Mouse (Mus musculus) ES-Bruce4 (cell line): ENCODE measurements around the gene Mgst2. TPM values are rescaled to one million over a fixed set of nuclear protein-coding genes. Genes with fewer than 3 reads are reported as not detected.

ENCODE experiments used
- H3K27ac ChIP-seq: 2 replicates; pipeline ENCODE4 v1.5.1; 2012; ENCODE audit warnings: low read length, inconsistent platforms; ENCODE audit not compliant: insufficient read depth
- H3K27me3 ChIP-seq: 2 replicates; pipeline ENCODE4 v1.6.1; 2012; ENCODE audit warnings: mild to moderate bottlenecking, low read length, inconsistent platforms; ENCODE audit not compliant: control insufficient read depth, poor library complexity, insufficient read depth, severe bottlenecking
- H3K36me3 ChIP-seq: 2 replicates; pipeline ENCODE4 v1.6.1; 2012; ENCODE audit warnings: inconsistent platforms, mild to moderate bottlenecking, low read length, moderate library complexity; ENCODE audit not compliant: control insufficient read depth, poor library complexity, insufficient read depth, severe bottlenecking
- H3K4me1 ChIP-seq: one replicate; pipeline ENCODE4 v1.8.1; 2011; ENCODE audit warnings: low read length; ENCODE audit not compliant: control insufficient read depth, insufficient read depth
- H3K4me3 ChIP-seq: 2 replicates; pipeline ENCODE4 v1.5.1; 2011; ENCODE audit warnings: low read depth, mild to moderate bottlenecking, low read length
- H3K9ac ChIP-seq: 2 replicates; pipeline ENCODE4 v1.6.1; 2012; ENCODE audit warnings: low read depth, mild to moderate bottlenecking, inconsistent platforms; ENCODE audit not compliant: poor library complexity, severe bottlenecking
- H3K9me3 ChIP-seq: replicated peaks from 2 replicates; pipeline ENCODE4 v1.6.1; 2012; ENCODE audit warnings: mild to moderate bottlenecking, low read length, inconsistent platforms; ENCODE audit not compliant: control insufficient read depth, poor library complexity, insufficient read depth, severe bottlenecking
- CTCF ChIP-seq: IDR thresholded peaks from one replicate; pipeline ENCODE4 v1.8.1; 2011; ENCODE audit warnings: low read depth, low read length
- EP300 ChIP-seq: IDR thresholded peaks from 2 replicates; pipeline ENCODE4 v1.6.1; 2011; ENCODE audit warnings: low read depth, low read length; ENCODE audit not compliant: insufficient read depth
- POLR2A ChIP-seq: IDR thresholded peaks from one replicate; pipeline ENCODE4 v1.8.1; 2011; ENCODE audit warnings: low read length; ENCODE audit not compliant: insufficient read depth
- polyA plus RNA-seq: library from polyadenylated mRNA; stranded (reverse); fragments of >200 nt; gene quantifications from 2 replicates; pipeline ENCODE4 v1.2.4, GENCODE M21; 2011; ENCODE audit warnings: low read depth; ENCODE audit not compliant: missing spikeins, insufficient read depth, insufficient read length

Gene Mgst2
- polyA plus RNA-seq, 1 experiment = 1.3 TPM

DNA sequence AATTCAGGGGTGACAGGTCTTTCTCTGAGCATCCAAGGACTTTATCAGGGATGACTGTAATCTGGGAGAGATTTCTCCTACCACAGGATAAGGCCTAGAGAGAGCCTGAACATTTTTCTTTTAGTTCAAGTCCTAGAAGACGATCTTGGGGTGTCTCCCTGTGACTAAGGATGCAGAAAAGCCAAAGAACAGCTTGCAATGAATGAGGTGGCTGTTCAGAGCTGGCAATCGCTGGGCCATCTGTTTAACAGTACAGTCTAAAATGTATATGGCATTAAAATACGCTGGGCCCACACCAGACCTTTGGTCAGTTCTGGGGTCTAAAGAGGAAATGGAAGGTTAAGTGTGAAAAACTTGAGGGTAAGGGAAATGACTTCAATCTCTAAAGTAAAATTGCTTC, 67.3 kb downstream of the Mgst2 start:
- H3K9ac ChIP-seq = no peak overlapping the region
- H3K36me3 ChIP-seq = no peaks in the 10 kb centered on the region
- no peak overlapping the region for H3K4me3 ChIP-seq
- no peaks in the 10 kb centered on the region for H3K4me1 ChIP-seq
- no peaks in the 10 kb centered on the region for H3K27me3 ChIP-seq
- H3K9me3 ChIP-seq = no peaks in the 10 kb centered on the region
- H3K27ac ChIP-seq = no peak overlapping the region
- TF ChIP-seq EP300 = no peak
- no peak for TF ChIP-seq POLR2A
- no peak for TF ChIP-seq CTCF

DNA sequence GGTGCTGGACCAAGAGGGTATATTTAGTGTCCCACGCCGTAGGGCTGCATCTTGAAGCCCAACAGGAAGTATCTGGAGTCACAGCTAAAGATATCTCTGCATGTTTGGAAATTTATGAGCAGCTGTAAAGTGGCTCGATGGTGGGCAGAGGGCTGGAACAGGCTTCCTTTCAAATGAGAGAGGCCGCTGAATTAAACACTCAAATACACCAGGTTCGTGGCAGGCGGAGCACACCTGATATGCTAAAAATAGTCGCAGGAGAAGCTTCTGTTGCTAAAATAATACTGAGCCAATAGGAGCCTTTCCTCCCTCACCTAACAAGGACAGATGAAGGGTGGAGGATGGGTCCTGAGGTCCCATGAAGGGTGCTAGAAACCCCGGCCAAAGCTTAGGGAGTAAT, 67.8 kb downstream of the Mgst2 start:
- TF ChIP-seq POLR2A = no peak
- no peak for TF ChIP-seq CTCF
- no peak for TF ChIP-seq EP300
- Histone ChIP-seq H3K4me3 (no peak overlapping the region), H3K36me3 (no peaks in the 10 kb centered on the region), H3K9me3 (no peaks in the 10 kb centered on the region), H3K27ac (no peak overlapping the region), H3K9ac (no peak overlapping the region), H3K4me1 (no peaks in the 10 kb centered on the region), H3K27me3 (no peaks in the 10 kb centered on the region)

DNA sequence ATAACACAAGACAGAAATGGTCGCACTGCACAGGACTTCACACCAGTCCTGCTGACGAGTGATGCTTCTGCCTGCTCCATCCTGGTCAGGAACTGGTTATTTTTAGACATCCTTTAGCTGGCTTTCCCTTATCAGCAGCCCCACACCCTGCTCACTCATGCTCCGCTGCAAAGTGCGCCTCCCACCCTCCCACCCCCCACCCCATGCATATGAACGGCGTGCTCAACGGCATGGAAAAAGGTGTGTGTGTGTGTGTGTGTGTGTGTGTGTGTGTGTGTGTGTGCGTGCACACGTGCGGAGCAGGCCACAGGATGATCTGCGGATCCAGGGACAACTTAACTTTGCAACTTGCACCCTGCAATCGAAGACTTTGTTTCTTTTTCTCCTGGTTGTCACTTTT, 68.3 kb downstream of the Mgst2 start:
- no peak overlapping the region for H3K9ac ChIP-seq
- no peaks in the 10 kb centered on the region for H3K36me3 ChIP-seq
- H3K27me3 ChIP-seq = no peaks in the 10 kb centered on the region
- H3K27ac ChIP-seq = no peak overlapping the region
- no peak overlapping the region for H3K4me3 ChIP-seq
- H3K9me3 ChIP-seq = no peaks in the 10 kb centered on the region
- TF ChIP-seq CTCF (no peak), POLR2A (no peak), EP300 (no peak)
- H3K4me1 ChIP-seq = no peaks in the 10 kb centered on the region

DNA sequence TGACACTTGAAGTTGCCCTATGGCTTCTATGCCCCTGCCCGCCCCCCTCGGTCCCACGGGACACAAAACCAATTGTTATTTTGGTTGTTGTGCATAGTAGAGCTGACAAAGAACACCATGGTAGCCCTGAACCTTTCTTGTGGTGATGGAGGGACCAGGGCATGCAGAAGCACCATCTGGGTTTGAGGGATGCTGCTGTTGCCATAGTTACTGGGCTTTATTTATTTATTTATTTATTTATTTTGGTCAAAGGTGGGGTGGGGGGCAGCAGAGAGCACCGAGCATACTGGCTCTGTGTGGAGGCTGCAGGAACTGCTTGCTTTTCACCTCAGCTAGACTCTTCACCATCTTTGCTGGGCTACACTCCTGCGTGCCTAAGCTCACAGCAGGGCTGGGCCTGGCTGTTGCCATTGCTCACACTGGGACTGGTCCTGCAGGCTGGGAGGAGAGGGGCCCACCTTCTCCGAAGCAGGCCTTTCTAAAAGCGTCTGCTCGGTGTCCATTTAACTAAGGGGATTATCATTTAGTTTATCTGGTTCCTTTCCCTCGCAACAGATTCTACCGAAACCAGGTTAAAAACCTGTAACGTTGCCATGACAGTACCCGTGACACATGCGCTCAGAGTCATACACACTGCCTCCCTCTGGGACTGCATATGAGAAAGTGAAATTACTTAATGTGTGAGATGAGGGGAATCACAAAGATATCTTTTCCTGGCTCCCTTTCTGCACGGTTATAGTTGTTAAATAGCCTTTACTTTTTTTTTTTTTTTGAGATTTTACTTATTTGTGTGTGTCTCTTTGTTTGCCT, 69.2 kb downstream of the Mgst2 start:
- Histone ChIP-seq H3K27me3 (no peaks in the 10 kb centered on the region), H3K9me3 (no peaks in the 10 kb centered on the region), H3K4me1 (no peaks in the 10 kb centered on the region), H3K4me3 (no peak overlapping the region), H3K27ac (no peak overlapping the region), H3K9ac (no peak overlapping the region), H3K36me3 (no peaks in the 10 kb centered on the region)
- TF ChIP-seq POLR2A (no peak), EP300 (no peak), CTCF (no peak)

DNA sequence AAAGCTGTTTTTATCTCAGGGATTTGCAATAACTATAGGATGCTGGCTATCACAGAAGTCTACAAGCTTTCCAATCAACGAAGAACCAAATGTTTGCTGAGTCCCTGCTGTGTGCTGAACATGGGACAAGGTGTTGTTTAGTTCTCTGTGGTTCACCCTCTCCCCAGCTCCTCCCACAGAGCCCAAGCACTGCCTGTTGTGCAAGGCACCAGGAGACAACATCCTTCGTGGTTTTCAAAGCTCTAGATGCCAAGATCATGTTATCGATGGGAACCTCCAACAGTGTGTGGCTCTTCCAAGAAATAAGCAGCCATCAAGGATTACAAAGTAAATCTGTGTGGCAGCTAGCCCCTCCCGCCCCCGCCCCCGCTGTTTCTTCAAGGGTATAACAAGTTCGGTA, 70.5 kb downstream of the Mgst2 start:
- no peaks in the 10 kb centered on the region for H3K4me1 ChIP-seq

DNA sequence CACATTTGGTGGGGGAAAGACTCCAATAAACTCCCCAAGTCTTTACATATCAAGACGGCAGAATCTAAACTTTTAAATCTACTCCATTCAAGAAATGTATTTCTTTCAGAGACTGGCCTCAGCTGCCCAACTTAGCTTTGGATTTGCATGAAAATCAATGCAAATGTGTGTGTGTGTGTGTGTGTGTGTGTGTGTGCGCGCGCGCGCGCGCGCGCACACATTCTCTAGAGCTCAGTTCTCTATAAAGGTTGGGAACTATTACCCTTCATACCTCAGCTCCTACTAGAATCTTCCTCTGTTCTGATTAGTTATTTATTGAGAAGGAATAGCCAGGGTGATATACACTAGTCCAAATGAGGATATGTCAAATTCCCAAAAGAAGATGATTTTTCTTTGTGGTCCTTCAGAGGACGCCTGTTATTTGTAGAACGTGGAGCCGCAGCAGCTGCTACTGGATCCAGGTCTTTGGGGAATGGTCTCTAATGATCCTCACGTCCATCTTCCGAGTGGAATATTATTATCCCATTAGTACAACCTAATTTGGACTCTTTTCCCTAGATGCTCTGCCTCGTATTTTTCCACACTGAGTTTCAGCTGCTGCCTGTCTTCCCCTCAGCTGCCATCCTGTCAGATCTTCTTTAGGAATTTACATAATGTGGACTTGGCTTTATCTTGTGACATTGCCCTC, 71.9 kb downstream of the Mgst2 start:
- Histone ChIP-seq H3K36me3 (no peaks in the 10 kb centered on the region), H3K9me3 (no peaks in the 10 kb centered on the region), H3K9ac (no peak overlapping the region), H3K4me1 (no peaks in the 10 kb centered on the region), H3K27ac (no peak overlapping the region), H3K4me3 (no peak overlapping the region), H3K27me3 (no peaks in the 10 kb centered on the region)
- TF ChIP-seq EP300 (no peak), POLR2A (no peak), CTCF (no peak)

More for the DNA sequence above, 70.5 kb downstream of the Mgst2 start:
- Histone ChIP-seq H3K27me3 (no peaks in the 10 kb centered on the region), H3K36me3 (no peaks in the 10 kb centered on the region), H3K9me3 (no peaks in the 10 kb centered on the region), H3K27ac (no peak overlapping the region), H3K4me3 (no peak overlapping the region), H3K9ac (no peak overlapping the region)
- TF ChIP-seq POLR2A (no peak), CTCF (no peak), EP300 (no peak)

Other genes with a start within 250 kb of the Mgst2 start
- 173 and 197 TPM in 2 replicates for gene Naa15, start 245.2 kb upstream of the Mgst2 start, polyA plus RNA-seq
- 6.7 and 7.7 TPM in 2 replicates for gene Rab33b, start 176.4 kb upstream of the Mgst2 start, polyA plus RNA-seq
- gene Setd7, start 99.5 kb upstream of the Mgst2 start, polyA plus RNA-seq = 46.1 and 48.1 TPM in 2 replicates